Mouse (Mus musculus) lung, adult 2 months (tissue): ENCODE results near the gene Mup21. TPM values are rescaled to one million over a fixed set of nuclear protein-coding genes. Genes with fewer than 3 reads are reported as not detected.
"Not testable (repeated sequence)": the region's sequence is repeated elsewhere in the genome, so short reads cannot be mapped to it uniquely, and the experiment has no call there.

Source experiments
- DNase-seq: peaks from one replicate; pipeline ENCODE4 v3.0.0; 2022
- H3K4me1 ChIP-seq: fragments of 200-500 bp; 2 replicates; pipeline ENCODE4 v1.6.1; 2011; ENCODE audit warnings: low read length; ENCODE audit not compliant: control insufficient read depth, insufficient read depth
- H3K4me3 ChIP-seq: fragments of 200-500 bp; replicated peaks from 2 replicates; pipeline ENCODE3; 2011; ENCODE audit warnings: low read depth, mild to moderate bottlenecking, control low read depth, low read length; ENCODE audit errors: extremely low read depth
- CTCF ChIP-seq: fragments of 200-500 bp; IDR thresholded peaks from 2 replicates; pipeline ENCODE4 v1.5.1; 2011; ENCODE audit warnings: mild to moderate bottlenecking, low read length, control low read depth; ENCODE audit not compliant: insufficient read depth
- POLR2A ChIP-seq: fragments of 200-500 bp; IDR thresholded peaks from 2 replicates; pipeline ENCODE4 v1.6.1; 2011; ENCODE audit warnings: low read depth, mild to moderate bottlenecking, control low read depth, low read length, borderline replicate concordance; ENCODE audit errors: extremely low read depth
- WGBS: fragments of 180-500 bp; shearing (Covaris S2); methylation state at CpG from one replicate; pipeline ENCODE4 v1.1.7; 2018; 5-methylcytosine and 5-hydroxymethylcytosine counted together
- polyA plus RNA-seq: library from polyadenylated mRNA; depleted of rRNA; stranded (reverse); fragments of >200 nt; gene quantifications from 2 replicates; pipeline ENCODE4 v1.2.3, GENCODE M21; 2012; rRNA removed

Mup21 gene
- polyA plus RNA-seq = not detected in 2 replicates

DNA sequence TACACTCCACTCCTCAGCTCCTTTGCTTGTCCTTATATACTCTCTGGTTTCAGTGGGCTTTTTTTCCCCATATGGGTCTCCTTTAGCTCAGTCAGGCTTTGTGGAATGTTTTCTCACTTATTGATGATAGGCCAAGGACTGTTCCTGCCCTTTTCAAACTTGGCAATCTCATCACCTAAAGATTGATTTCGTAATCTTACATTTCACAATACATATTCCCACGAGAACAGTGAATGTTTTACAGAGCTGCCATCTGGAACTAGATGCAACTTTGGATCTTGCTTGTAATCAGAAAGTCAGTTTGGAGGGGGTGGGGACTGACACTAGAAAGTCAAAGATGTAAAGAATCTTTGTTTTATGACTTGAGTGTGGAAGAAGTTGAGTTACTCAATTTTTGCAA is at the start of gene Mup21:
Gene Mup21, minus strand, starts transcription at position 53 of the 400 bp plus-strand sequence.
- H3K4me1 ChIP-seq = no peaks in the 10 kb centered on the region
- TF ChIP-seq POLR2A (no peak), CTCF (no peak)
- H3K4me3 ChIP-seq = no peak within 1 kb of the TSS
- WGBS = 59% methylated on average over 2 of the region's 2 CpGs
- no peak for DNase-seq

DNA sequence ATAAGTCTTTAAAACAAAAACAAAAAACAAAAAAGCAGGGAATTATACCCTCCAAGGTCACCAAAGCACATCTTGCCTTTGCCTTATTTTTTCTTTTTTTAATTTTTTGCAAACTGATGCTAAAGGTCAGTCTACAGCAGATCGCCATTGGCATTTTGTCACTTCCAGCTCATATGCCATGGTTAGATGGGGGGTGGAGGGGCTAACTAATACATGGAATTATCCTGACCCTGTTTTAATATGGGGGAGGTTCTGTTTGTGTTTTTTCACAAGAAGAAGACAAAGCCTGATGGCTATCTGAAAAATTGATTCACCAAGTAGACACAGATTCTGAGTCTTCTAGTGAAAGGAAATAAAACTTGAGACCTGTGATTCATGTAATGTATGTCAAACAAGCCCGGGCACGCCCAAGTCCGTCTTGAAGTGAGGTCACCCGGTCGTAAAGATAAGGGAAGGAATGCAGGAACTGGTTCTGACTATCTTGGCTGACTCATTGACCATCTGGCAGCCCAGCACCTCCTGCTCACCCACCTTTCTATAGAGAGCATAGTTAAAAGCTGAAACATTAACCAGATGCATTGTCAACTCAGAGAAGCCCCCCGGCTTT is 49.4 kb upstream of the Mup21 start:
- WGBS = 75% methylated on average over 7 of the region's 7 CpGs
- H3K4me3 ChIP-seq = no peak overlapping the region
- no peak for DNase-seq

DNA sequence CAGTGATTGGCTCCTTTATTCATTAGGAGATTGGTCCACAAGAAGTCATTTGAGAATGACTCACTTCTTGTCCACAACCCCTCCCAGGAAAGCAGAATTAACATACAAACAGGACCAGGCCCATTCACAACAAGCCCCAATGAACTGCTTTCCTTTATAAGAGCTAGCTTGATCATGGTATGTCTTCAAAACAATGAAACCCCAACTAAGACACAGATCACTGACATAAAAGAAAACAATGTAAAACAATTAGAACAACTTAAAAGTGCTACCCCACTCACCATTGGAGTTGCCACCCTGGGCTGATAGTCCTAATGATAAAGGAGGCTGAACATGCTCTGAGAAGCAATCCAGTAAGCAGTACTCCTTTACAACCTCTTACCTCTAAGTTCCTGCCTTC is 38.1 kb upstream of the Mup21 start:
- TF ChIP-seq POLR2A (no peak), CTCF (no peak)
- no peak for DNase-seq
- Histone ChIP-seq H3K4me1 (no peaks in the 10 kb centered on the region), H3K4me3 (no peak overlapping the region)

More for the DNA sequence above, 49.4 kb upstream of the Mup21 start:
- no peaks in the 10 kb centered on the region for H3K4me1 ChIP-seq
- no peak for TF ChIP-seq POLR2A
- TF ChIP-seq CTCF = no peak

- 38% methylated on average over 5 of the region's 5 CpGs for WGBS
- Histone ChIP-seq H3K4me3 (no peak overlapping the region), H3K4me1 (no peaks in the 10 kb centered on the region)
- peak; percentile 4 for DNase-seq
- TF ChIP-seq POLR2A = no peak
- TF ChIP-seq CTCF = peak; percentile 71
These were observed 26.6 kb upstream of the Mup21 start for GRCm38 (mm10) chr4:62177282-62177681.

- DNase-seq = no peak
- 81% methylated on average over 4 of the region's 4 CpGs for WGBS
- H3K4me3 ChIP-seq = no peak overlapping the region
- no peaks in the 10 kb centered on the region for H3K4me1 ChIP-seq
- no peak for TF ChIP-seq POLR2A
- TF ChIP-seq CTCF = no peak
These were observed 23.8 kb upstream of the Mup21 start for GRCm38 (mm10) chr4:62174471-62174870.

- H3K4me1 ChIP-seq, H3K4me3 ChIP-seq, DNase-seq: not testable (repeated sequence)
- WGBS = 92% methylated on average over 13 of the region's 13 CpGs
These were observed 17.0 kb upstream of the Mup21 start for GRCm38 (mm10) chr4:62167636-62168035.

DNA sequence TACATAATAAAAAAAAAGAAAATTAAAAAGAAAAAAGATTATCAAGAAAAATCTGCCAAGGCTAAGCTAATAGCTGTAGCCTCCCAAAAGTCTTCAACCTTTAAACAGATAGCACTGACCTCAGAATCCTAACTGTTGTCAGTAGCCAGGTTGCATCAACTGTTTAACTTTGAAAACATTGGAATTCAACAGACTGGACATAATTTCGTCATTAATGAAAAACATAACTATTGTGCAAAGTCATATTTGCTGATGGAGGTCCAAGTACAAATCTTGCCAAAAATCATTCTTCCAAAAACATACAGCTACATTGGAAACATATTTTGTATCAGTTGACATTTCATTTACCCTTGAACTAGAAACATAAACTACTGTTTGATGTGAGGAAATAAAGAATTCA is 7.7 kb upstream of the Mup21 start:
- H3K4me1 ChIP-seq = no peaks in the 10 kb centered on the region
- DNase-seq = no peak
- H3K4me3 ChIP-seq = no peak overlapping the region
- TF ChIP-seq POLR2A = no peak
- no peak for TF ChIP-seq CTCF
- 48% methylated on average over 1 of the region's 1 CpGs for WGBS

DNA sequence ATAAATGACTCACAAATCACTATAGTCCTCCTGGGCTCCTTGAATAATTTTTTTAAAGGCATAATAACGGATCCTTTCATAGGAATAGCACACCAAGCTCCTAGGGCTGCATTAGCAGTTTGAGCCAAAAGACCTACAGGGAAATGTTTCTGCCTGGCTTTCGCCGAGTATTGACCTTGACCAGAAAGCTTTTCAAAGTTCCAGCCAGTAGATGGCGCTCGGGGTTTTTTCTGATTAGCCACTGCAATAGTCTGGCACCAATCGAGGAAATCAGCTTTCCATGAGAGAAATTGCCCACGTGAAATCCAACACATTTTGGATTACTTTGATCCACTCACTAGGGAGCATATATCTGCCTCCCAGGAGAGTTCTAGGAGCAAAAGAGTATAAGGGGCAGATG is 17.0 kb downstream of the Mup21 start:
- TF ChIP-seq CTCF = no peak
- TF ChIP-seq POLR2A = no peak
- H3K4me3 ChIP-seq = no peak overlapping the region
- no peaks in the 10 kb centered on the region for H3K4me1 ChIP-seq
- peak; percentile 23 for DNase-seq
- WGBS = 51% methylated on average over 7 of the region's 7 CpGs

- TF ChIP-seq CTCF = peak; percentile 41; the same call in 1 of the 2 replicates
- H3K4me1 ChIP-seq, H3K4me3 ChIP-seq: not testable (repeated sequence)
- peak; percentile 7 for DNase-seq
- 66% methylated on average over 2 of the region's 2 CpGs for WGBS
These were observed 47.3 kb downstream of the Mup21 start for GRCm38 (mm10) chr4:62103366-62103765.

Other genes starting within 250 kb of the Mup21 start
- gene Mup20, start 96.7 kb downstream of the Mup21 start, polyA plus RNA-seq = 0.31 TPM in 1 of 2 replicates, not detected in the other
- gene Mup3, start 63.5 kb downstream of the Mup21 start, polyA plus RNA-seq = 0.34 and 0.83 TPM in 2 replicates
- gene Zfp37, start 80.2 kb upstream of the Mup21 start, polyA plus RNA-seq = 0.58 and 1.1 TPM in 2 replicates
- 22.3 and 30.7 TPM in 2 replicates for gene Slc31a2, start 111.7 kb upstream of the Mup21 start, polyA plus RNA-seq
- 35.6 and 41.5 TPM in 2 replicates for gene Fkbp15, start 209.7 kb upstream of the Mup21 start, polyA plus RNA-seq
- gene Slc31a1, start 209.9 kb upstream of the Mup21 start, polyA plus RNA-seq = 23.2 and 29.3 TPM in 2 replicates